ENCODE assay signal across 30 mouse cellular contexts in the genomic region with DNA sequence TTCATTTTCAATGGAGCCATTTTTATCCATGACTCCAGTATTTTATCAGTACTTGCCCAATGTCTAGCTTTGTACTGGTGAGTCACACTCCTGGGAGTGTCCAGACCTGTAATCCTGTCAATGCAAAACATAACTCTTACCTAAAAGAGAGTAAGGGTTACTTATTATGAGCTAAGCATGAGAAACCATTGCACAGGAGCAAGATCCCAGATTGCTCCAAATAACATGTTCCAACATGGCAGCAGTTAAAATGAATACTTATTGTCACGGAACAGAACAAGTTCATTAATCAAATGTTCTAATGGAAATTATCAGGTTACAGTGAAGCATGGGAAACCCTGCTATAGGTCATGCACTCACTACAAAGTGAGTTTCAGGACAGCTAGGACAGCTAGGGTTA. TPM values are rescaled to one million over a fixed set of nuclear protein-coding genes. Genes with fewer than 3 reads are reported as not detected.
"Had no signal": no experiment of that assay in that cellular context is flagged by ENCODE, and none has a peak within 500 bp of the region (broad histone marks: within the 10 kb centered on the region; RNA-seq: fewer than 3 reads in every experiment).

No protein-coding gene starts in this region.

- DNase-seq: cerebellum, adult 2 months; cerebellum, adult 8-10 months; cerebellum, adult 9-10 months; cerebellum, adult 9-11 months; cerebellum, postnatal 10 days; cerebellum, postnatal 14 days; cerebellum, postnatal 25 days; cerebellum, postnatal 36 days; embryo, embryonic 11 days; forebrain, postnatal 0 days; gastrocnemius, adult 2 months; gastrocnemius, postnatal 10 days; gastrocnemius, postnatal 14 days; gastrocnemius, postnatal 25 days; gastrocnemius, postnatal 36 days; heart, adult 11 months; heart, adult 18-20 months; heart, adult 2 months had no signal

RNA-seq across cellular contexts. Expression of gene Gm10306, which starts 4.0 kb away (rescaled TPM):
- polyA plus RNA-seq: cerebellum, adult 2 months; cortical plate, adult 2 months; embryonic facial prominence, embryonic 10.5 days; embryonic facial prominence, embryonic 11.5 days; embryonic facial prominence, embryonic 12.5 days; embryonic facial prominence, embryonic 13.5 days; embryonic facial prominence, embryonic 14.5 days; embryonic facial prominence, embryonic 15.5 days; erythroblast, embryonic 14.5 days; forebrain, embryonic 10.5 days; forebrain, embryonic 11.5 days; forebrain, embryonic 15.5 days; forebrain, embryonic 16.5 days; heart, adult 2 months had no signal

RNA-seq across cellular contexts. Expression of gene Ift74, which starts 54.0 kb away (rescaled TPM):
- polyA plus RNA-seq: erythroblast, embryonic 14.5 days had no signal
